Mouse (Mus musculus) lung, adult 2 months (tissue): ENCODE data around the gene Slc27a3.

Experiments
- CTCF ChIP-seq: fragments of 200-500 bp; IDR thresholded peaks from 2 replicates; pipeline ENCODE4 v1.5.1; 2011; ENCODE audit warnings: mild to moderate bottlenecking, low read length, control low read depth; ENCODE audit not compliant: insufficient read depth
- POLR2A ChIP-seq: fragments of 200-500 bp; IDR thresholded peaks from 2 replicates; pipeline ENCODE4 v1.6.1; 2011; ENCODE audit warnings: low read depth, mild to moderate bottlenecking, control low read depth, low read length, borderline replicate concordance; ENCODE audit errors: extremely low read depth

DNA sequence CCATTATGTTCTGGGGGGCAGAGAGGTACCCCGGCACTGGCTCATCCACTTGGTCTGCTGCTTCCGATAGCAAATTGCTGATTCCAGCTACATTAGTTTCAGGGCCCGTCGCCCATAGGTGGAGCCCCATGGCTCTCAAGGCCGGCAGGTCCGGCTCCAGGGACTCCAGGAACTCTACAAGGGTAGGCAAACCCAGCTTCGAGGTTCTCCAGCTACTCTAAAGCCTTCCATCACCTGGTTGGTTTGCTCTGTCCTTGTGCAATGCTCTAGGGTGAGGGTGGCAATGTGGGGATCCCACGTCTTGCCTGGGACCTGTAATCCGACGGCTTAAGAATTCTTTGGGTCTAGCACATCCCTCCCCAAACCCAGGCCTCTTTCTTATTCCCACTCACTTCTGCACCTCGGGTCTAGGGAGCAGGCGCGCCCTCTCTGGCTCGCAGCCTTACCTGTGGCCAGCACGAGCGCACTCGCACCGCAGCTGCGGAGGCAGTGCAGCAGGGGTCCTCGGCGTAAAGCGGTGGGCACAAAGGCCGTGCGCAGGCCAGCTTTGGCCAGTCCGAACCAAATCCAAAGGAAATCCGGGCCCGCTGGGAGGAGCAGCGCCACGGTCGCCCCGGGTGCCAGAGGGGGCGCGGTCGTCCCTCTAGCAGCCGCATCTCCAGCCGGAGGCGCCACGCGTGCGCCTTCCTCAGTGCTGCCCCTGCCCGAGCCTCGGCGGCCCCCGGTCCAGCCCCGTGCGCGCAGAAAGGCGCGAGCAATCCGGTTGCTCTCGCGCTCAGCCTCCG lies 820 bp downstream of the Slc27a3 start:
- TF ChIP-seq CTCF: no peak
- no peak for TF ChIP-seq POLR2A
